Mouse (Mus musculus): Measurements from ENCODE around the gene Gale.
"Not testable (repeated sequence)": the region's sequence is repeated elsewhere in the genome, so short reads cannot be mapped to it uniquely, and the experiment has no call there.

GRCm38 (mm10) chr4:135980223-135980622, 16.7 kb downstream of the Gale start:
- TF ChIP-seq CTCF (IDR thresholded peaks at IDR 0.05; ENCODE audit: low read depth); EP300 (optimal IDR thresholded peaks at IDR 0.05): not testable (repeated sequence)
